ENCODE assay signal across 17 mouse cellular contexts in genomic region chr14:45179186-45179585, GRCm38 (mm10).
"Had no signal": no experiment of that assay in that cellular context is flagged by ENCODE, and none has a peak within 500 bp of the region (broad histone marks: within the 10 kb centered on the region; RNA-seq: fewer than 3 reads in every experiment).

No protein-coding gene starts in this region.

- H3K27ac ChIP-seq: limb, embryonic 10.5 days; limb, embryonic 13.5 days; liver, embryonic 12.5 days; liver, embryonic 15.5 days; macrophage had no signal

- H3K4me3 ChIP-seq: limb, embryonic 10.5 days; limb, embryonic 13.5 days; liver, embryonic 12.5 days; liver, embryonic 15.5 days had no signal

- H3K4me2 ChIP-seq: limb, embryonic 13.5 days; liver, embryonic 12.5 days; liver, embryonic 15.5 days; midbrain, embryonic 11.5 days had no signal

- H3K27me3 ChIP-seq: limb, embryonic 13.5 days; liver, embryonic 12.5 days; liver, embryonic 15.5 days had no signal

- ATAC-seq: inflammation-experienced regulatory T-cells, adult 6 months; liver, embryonic 12.5 days had no signal

- DNase-seq: kidney, adult 2 months; kidney, postnatal 10 days; kidney, postnatal 36 days; liver; lung, adult 18-20 months; lung, postnatal 14 days; midbrain, embryonic 14.5 days; thymus, adult 2 months; thymus, postnatal 14 days; thymus, postnatal 4 days had no signal

- H3K4me1 ChIP-seq: liver, embryonic 12.5 days; liver, embryonic 15.5 days had no signal

- H3K9me3 ChIP-seq: limb, embryonic 10.5 days; limb, embryonic 13.5 days; liver, embryonic 12.5 days; liver, embryonic 15.5 days had no signal

- H3K36me3 ChIP-seq: limb, embryonic 10.5 days; limb, embryonic 13.5 days; liver, embryonic 12.5 days; liver, embryonic 15.5 days had no signal

- H3K9ac ChIP-seq: limb, embryonic 13.5 days; liver, embryonic 12.5 days; liver, embryonic 15.5 days had no signal
